Mouse (Mus musculus): ENCODE measurements around the gene Gm49486.

Gm49486 gene

DNA sequence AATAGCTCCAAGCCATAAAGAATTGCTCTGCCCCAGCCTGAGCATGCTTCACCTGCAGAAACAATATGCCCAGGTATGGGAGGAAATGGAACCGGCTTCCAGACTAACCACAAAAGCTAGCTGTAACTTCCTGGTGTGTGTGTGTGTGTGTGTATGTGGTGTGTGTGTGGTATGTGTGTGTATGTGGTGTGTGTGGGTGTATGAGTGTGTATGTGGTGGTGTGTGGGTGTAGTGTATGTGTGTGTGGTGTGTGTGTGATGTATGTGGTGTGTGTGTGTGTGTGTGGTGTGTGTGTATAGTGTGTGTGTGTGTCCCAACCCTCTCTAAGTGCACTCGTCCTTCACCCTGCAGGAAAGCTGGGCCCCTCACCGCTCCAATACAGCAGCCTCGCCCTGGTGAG lies 36.2 kb downstream of the Gm49486 start:
- ATAC-seq (ENCODE audit: insufficient number of reproducible peaks, low FRiP score, low TSS enrichment), result no peak

DNA sequence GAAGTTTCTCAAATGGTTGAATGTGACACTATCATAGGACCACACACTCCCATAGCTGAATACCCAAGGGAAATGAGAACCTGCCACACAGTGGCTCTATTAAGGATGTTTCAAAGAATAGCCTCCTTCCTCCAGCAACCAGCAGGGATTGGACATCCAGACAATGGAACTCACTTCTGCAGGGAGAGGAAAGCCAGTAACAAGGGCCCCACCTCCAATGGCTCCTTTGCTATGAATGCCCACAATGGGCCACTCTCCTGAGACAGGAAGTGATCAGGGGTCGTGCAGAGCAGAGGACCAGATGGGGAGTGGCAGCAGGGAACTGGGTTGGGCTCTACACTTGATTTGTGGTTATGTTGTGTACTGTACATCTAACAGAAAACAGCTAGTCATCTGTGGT lies 39.3 kb downstream of the Gm49486 start:
- ATAC-seq (ENCODE audit: insufficient number of reproducible peaks, low FRiP score, low TSS enrichment), result no peak

DNA sequence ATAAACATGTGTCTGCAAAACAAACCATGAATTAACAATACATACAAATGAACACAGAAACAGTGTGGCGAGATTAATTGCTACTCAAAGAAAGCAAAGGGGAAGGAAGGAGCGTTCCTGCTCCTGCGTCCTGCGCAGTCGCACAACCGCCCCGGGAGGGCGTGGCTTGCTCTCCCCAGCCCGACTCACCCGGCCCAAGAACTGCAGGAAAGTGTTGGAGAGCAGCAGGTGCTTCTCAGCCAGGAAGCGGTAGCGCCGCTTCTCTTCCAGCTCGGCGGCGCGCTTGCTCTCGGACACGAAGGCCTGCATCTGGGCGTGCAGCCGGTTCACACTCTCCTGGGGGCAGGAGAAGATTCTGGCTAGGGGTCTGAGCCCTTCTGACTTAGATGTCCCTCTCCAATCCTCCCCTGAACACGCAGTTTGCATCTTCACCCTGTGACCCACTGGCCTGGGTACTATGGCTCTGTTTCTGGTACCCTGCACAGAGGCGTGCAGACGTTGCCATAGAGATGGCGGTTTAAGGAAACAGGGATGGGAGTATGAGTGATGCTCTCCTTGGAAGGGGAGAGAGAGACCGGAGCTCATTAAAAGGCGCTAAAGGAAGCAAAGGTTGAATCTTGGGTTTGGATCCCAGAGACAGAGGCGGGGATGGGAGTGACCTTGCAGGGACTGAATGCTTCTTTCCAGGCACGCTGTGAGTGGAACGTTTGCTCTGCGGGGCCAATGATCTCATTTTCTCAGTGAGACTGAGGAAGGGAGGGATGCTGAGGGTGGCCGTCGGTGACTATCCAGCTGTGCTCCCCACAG lies 41.3 kb downstream of the Gm49486 start:
- ATAC-seq (ENCODE audit: insufficient number of reproducible peaks, low FRiP score, low TSS enrichment), result no peak

DNA sequence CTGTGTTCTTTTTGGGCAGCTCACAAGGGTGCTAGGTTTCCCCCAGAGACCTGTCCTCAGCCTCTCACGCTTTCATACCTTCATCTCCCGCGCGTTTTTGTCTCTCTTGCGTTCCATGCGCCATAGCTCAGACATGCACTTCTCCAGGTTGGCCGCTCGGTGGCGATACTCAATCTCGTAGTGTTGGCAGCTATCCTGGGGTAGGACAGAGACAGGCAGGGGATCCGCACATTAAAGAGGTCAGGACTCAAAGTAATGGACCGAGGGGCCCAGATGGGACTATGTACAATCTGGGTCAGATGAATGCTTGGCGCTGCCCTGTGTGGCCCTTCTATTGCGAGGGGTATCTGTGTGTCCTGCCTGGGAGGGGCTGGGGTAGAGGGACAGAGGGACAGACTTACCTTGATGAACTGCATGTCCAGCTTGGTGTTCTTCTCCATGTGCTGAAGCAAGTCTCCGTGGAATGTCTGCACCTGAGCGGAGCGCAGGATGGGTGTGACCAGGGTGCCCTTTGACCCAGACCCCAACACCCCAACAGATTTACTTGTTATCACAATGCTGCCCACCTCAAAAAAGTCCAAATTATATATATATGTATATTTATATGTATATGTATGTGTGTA lies 42.0 kb downstream of the Gm49486 start:
- ATAC-seq (ENCODE audit: insufficient number of reproducible peaks, low FRiP score, low TSS enrichment), result no peak

DNA sequence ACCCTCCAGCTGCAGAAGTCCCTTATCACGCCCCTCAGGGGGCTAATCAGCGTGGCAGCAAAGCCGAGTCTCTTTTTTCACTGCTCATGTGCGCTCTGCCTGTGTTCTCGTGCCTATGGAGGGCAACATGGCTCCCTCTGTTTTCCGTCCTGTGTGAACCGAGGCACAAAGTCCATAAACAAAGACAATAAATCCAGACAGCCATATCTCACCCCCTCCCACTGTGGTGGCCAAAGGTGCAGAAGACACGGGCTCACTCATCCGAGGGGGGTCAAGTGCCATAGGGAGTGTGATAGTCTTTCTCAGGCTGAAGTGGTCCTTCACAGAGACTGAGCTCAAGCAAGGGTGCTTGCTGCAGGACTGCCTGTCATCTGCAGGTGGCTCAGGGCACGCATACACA lies 43.8 kb downstream of the Gm49486 start:
- no peak for ATAC-seq (ENCODE audit: insufficient number of reproducible peaks, low FRiP score, low TSS enrichment)

DNA sequence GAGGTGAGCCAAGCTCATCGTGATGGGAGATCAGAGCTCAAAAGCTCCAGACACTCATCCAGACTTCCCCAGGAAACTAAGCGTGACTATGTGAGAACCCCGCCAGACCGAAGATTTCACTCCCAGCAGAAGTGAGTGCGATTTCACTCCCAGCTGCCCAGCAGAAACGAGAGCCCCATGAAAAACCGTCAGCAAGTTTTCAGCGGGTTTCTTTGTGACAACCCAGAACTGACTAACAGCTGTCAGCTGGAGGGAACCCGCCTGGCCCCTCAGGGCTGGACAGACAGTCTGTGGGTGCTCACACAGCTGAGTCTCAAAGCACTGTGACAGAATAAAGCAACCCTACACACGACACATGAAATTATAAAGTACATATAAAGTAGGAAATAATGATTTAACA lies 48.5 kb downstream of the Gm49486 start:
- no peak for ATAC-seq (ENCODE audit: insufficient number of reproducible peaks, low FRiP score, low TSS enrichment)

DNA sequence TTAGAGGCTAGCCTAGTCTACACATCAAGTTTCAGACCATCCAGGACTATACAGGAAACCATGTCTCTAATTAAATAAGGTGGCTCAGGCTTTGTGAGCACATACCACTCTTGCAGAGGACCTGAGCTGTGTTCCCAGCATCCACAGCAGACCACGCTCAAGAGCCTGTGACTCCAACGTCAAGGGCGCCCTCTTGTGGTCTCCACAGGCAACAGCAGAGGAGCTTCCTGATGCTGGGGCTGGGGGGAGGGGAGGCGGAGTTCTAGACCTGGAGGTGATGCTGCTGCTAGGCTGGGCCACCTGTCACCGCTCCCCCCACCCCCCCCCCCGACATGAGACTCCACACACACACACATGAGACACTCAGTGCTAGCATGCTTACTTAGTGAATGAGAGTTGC lies 51.0 kb downstream of the Gm49486 start:
- no peak for ATAC-seq (ENCODE audit: insufficient number of reproducible peaks, low FRiP score, low TSS enrichment)

DNA sequence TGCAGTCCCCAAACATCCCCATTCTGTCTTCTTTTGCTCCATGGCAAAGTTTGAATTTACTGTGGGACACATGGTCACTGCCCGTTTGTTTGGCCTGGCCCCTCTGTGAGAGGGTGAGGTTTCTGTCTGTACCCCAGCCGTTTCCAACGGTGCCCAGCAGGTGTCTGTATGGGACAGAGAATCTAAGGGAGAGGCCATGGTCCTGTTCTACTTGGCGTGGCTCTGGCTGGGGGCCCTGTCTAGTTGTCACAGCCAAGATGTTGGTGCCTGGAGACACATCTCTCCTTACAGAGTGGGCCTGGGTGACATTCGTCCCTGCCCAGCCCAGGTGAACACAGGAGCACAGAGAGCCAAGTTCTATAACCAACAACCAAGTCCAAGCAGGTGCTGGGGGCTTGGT lies 51.7 kb downstream of the Gm49486 start:
- no peak for ATAC-seq (ENCODE audit: insufficient number of reproducible peaks, low FRiP score, low TSS enrichment)

DNA sequence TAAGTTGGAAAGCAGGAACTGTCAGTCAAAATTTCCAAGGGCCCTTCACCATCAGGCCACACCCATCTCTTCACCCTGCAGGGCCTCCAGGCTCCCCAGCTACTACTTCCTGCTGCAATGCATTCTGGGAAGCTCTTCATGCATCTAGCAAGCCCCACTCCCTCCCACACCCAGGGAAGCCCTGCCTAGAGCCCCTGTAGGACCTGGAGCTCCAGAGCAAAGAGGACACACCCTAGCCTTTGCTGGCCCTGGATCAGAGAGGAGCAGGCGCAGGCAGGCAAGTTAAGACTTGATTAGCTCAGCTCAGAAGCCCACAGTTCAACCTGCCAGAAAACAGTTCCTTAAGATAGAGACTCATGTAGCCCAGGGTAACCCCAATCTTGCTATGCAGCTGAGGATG lies 52.2 kb downstream of the Gm49486 start:
- ATAC-seq (ENCODE audit: insufficient number of reproducible peaks, low FRiP score, low TSS enrichment), result no peak

DNA sequence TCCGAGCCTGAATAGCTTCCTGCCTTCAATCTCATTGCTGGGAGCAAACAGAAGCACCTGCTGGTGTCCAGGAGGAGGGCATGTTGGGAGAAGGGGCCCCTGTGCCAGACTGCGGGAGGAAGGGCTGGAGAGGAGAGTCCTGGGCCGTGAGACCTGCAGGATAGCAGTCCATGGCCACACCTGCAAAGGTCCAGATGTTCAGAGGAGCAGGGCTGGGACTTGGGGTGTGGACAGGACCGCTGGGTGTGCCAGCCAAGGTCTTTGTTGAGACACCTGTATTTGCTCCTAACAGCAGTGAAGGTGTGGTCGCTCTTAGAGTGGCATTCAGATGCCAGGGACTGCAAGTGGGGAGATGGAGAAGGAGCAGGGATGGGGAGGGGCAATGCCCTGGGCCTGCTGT lies 53.2 kb downstream of the Gm49486 start:
- ATAC-seq (ENCODE audit: insufficient number of reproducible peaks, low FRiP score, low TSS enrichment), result no peak

DNA sequence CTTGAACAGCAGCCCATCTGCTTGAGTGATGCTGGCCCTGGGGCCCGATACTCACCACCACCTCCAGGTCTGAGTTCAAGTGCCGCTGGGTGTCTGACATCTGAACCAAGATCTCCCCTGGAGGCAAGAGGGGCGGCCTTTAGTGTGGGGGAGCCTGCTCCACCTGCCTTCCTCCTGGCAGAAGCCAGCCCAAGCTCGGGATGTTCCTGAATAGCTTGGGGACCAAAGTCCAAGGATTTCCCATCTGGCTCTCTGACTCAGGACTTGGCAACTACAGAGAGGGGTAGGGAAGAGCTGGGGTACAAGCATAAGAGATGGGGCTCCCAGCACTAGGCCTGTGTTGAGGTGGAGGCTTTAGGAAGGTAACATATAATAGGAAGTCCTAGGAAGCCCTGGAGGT lies 54.2 kb downstream of the Gm49486 start:
- ATAC-seq (ENCODE audit: insufficient number of reproducible peaks, low FRiP score, low TSS enrichment), result no peak

DNA sequence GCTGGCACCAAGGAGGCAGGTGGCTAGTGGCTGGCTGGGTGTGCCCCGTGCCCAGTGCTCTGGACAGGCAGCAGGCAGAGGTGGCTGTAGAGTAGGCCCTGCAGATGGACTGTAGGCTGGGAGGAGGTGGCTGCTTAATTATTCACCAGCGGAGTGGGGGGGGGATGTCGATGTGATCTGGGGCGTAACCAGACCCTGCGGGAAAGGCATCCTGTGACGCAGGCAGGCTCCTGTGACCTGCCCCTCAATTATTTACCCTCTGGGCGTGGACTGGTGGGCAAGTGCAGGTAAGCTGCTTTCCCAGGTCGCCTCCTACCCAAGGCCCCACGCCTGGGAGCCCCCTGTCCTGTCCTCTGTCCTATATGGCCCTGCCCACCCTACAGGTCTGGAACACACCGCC lies 56.2 kb downstream of the Gm49486 start, which contains the start of gene Baiap2l2:
Gene Baiap2l2 (minus strand): TSS at position 139 of the 400 bp plus-strand sequence.
- no peak for ATAC-seq (ENCODE audit: insufficient number of reproducible peaks, low FRiP score, low TSS enrichment)

DNA sequence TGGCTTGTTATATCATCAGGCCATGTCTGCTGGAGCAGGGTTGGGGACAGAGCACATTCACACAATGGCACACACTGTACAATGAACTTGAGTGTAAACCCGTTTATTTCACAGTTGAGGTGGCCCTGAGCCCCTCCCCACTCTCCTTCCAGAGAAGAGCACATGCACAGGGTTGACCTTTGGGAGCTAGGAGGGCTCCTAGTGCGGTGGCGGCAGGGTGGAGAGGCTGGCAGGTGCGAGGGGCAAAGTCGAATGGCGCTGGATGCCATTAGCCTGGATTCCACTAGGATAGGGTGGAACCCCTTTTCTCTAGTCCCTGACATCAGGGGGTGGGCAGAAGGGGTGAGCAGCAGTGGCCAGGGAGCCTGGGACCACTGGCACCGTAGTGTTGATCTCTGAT lies 57.0 kb downstream of the Gm49486 start:
- ATAC-seq (ENCODE audit: insufficient number of reproducible peaks, low FRiP score, low TSS enrichment), result no peak

DNA sequence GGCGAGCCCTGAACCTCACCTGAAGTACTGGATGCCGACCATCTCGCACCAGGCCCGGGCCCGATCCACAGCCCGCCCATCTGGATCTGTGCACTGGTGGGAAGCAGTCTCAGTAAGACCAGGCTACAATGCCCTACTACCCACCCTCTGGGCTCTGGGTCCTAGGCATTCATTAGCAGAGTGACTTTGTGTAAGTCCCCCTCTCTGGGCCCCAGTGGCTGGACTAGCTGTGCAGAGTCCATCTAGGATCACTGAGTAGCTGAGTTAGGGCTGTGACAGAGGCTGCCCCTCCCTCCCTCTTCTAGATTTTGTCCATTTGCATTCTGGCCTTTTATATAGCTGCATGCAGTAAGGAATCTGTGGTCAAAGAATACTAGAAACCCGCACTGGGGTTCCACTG lies 57.9 kb downstream of the Gm49486 start:
- ATAC-seq (ENCODE audit: insufficient number of reproducible peaks, low FRiP score, low TSS enrichment), result no peak

DNA sequence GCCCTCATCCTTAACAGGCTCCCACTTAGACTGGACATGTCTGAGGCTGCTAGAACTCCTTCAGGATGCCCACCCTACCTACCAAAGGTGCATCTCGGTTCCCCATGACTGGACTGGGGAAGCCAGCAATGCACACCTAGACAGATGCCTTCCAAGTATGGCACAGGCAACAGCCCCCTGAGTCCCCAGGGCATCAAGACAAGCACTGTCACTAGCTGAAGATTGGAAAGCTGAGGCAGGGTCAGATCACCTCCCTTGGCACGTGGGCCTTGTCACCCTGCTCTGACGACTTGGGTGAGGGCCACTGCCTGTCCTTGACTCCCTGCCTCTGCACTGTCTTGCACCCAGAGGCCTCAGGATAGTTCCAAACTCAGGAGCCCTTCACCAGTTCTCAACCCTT lies 59.2 kb downstream of the Gm49486 start:
- ATAC-seq (ENCODE audit: insufficient number of reproducible peaks, low FRiP score, low TSS enrichment), result no peak

DNA sequence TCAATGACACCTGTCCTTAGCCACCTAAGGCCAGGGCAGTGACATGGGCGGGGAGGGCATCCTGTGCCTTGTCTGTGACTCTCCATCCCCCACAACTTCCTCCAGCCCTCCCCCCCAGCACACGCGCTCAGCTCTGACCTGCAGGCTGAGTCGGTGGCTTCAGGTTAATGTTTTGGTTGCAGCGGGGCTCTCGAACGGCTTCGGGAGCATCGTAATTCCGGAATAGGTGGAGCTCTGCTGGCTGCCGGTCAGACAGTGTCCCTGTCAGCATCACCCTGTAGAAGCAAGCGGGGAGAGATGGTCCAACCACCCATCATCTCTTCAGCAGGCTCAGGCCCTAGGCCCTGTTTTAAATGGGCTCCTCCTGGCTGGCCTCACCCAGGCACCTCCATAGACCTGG lies 60.2 kb downstream of the Gm49486 start:
- ATAC-seq (ENCODE audit: insufficient number of reproducible peaks, low FRiP score, low TSS enrichment), result no peak

DNA sequence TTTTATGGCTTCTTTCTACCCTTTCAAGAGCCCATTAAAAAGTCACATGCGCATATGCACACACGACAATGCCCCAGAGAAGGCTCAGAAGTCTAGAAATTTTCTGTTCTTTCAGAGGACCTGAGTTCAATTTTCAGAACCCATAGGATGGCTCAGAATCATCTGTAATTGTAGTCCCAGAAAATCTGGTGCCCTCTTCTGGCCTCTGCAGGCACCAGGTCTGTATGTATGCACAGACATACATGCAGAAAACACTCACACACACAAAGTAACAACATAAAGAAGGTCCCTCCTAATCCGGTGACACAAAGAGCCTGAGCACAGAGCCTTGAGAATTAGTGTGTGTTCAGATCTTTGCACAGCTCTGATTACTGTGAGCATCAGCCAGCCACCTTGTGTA lies 61.1 kb downstream of the Gm49486 start:
- ATAC-seq (ENCODE audit: insufficient number of reproducible peaks, low FRiP score, low TSS enrichment), result no peak

DNA sequence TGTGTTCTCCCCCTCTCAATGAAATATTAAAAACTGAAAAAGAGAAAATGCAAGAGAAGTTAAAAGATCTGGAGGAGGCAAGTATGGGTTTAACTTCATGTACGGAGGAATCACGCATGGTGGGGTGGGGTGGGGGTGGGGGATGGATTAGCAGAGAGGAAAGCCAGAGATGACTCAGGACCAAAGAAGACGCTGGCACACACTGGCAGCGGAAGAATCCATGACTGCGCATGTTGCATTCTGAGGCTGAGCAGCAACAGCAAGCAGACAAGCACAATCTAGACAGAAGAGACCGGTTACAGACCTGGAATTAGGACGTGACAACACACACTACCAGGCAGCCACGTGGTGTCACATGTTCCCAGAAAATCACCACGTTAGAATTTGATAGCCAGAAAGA lies 63.6 kb downstream of the Gm49486 start:
- no peak for ATAC-seq (ENCODE audit: insufficient number of reproducible peaks, low FRiP score, low TSS enrichment)

DNA sequence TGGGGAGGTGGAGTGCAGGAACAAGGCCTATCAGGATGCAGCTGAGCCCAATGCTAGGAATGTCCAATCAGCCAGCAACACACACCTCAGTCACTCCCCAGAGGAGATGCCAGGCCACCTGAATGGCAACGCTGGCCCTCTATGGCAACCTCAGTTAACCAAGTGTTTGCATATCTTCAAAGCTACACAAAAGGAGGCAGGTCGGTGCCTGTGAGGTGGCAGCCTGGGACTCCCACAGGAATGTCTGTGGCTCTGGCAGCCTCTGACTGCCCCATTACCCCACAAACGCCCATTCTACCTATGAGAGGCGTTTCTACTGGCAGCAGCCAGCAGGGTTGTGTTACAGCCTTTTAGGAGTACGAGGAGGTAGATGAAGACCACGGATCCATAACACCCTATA lies 69.4 kb downstream of the Gm49486 start:
- ATAC-seq (ENCODE audit: insufficient number of reproducible peaks, low FRiP score, low TSS enrichment), result no peak

DNA sequence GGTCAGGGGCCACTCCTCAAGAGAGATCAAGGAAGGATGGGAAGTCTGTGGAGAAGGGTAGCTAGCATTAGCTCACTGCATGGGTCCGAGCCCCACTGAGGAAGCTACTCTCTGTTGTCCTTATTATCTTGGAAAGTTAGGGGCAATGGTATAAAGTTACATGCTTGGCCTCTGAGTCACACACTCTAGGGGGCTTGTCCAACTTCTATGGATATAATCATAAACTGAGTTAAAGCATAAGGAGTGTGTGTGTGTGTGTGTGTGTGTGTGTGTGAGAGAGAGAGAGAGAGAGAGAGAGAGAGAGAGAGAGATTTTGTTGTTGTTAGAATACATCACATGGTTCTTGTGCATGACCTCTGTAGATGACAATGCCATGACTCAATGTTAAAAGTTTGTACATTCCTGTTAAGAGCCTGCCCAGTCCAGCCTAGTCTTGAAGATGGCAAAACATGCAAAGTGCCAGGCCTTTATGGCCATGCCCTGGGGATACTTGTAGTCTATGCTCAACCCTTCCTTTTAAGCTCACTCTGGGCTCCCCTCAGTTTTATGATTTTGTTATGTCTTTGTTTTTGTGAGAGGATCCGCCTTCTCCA lies 70.5 kb downstream of the Gm49486 start:
- no peak for ATAC-seq (ENCODE audit: insufficient number of reproducible peaks, low FRiP score, low TSS enrichment)

DNA sequence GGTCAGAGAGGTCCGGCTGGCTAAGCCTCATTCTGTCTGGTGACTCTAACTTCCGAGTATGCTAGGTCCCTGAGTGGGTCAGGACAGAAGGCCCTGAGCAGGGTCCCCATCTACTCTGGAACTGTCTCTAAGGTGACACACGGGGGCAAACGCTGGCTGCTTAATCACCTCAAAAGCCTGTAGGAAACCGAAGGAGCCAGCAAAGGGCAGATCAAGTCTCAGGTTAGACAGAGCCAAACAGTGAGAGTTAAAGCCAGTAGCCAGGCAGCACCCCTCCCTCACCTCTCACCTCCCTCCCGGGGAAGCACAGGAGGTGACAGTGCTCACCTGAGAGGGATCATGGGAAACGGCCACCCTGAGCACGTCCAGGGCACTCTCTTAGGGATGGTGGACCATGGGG lies 74.5 kb downstream of the Gm49486 start:
- no peak for ATAC-seq (ENCODE audit: insufficient number of reproducible peaks, low FRiP score, low TSS enrichment)

DNA sequence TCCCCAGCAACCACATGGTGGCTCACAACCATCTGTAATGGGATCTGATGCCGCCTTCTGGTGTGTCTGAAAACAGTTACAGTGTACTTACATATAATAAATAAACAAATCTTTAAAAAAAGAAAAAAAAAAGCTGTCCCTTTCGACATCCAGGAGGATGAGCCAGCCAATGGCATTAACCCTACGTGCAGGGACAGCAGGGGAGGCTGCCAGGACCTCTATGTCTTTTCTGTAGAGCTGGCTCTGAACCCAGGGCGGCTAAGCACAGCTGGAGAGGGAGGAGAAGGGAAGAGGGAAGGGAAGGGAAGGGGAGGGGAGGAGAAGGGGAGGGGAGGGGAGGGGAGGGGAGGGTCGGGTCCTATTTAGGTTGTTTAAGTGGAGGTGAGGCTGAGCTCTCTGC lies 75.6 kb downstream of the Gm49486 start:
- ATAC-seq (ENCODE audit: insufficient number of reproducible peaks, low FRiP score, low TSS enrichment), result no peak
